Mouse (Mus musculus) megakaryocyte, embryonic 14.5 days (primary cell): ENCODE data around the gene Mrpl3. TPM values are rescaled to one million over a fixed set of nuclear protein-coding genes. Genes with fewer than 3 reads are reported as not detected.
A peak's percentile ranks its signal among the peaks of the same experiment; 100 is the strongest.
"Not testable (repeated sequence)": the region's sequence is repeated elsewhere in the genome, so short reads cannot be mapped to it uniquely, and the experiment has no call there.

Source experiments
- H3K27me3 ChIP-seq: replicated peaks from 2 replicates; pipeline ENCODE3; 2012; ENCODE audit warnings: inconsistent platforms
- H3K36me3 ChIP-seq: replicated peaks from 2 replicates; pipeline ENCODE3; 2012; ENCODE audit warnings: low read length, inconsistent platforms, mixed read lengths
- H3K4me1 ChIP-seq: 2 replicates; pipeline ENCODE4 v1.6.1; 2012; ENCODE audit warnings: inconsistent platforms
- H3K4me3 ChIP-seq: replicated peaks from 2 replicates; pipeline ENCODE3; 2012; ENCODE audit warnings: moderate library complexity, mild to moderate bottlenecking, inconsistent platforms
- H3K9me3 ChIP-seq: 2 replicates; pipeline ENCODE4 v1.6.1; 2012; ENCODE audit warnings: inconsistent platforms
- FLI1 ChIP-seq: IDR thresholded peaks from 2 replicates; pipeline ENCODE4 v1.6.1; 2012; ENCODE audit warnings: low read length, inconsistent platforms, mixed read lengths
- GATA1 ChIP-seq: IDR thresholded peaks from 3 replicates; pipeline ENCODE4 v1.6.1; 2012; ENCODE audit warnings: mixed read lengths, low read length, inconsistent platforms, borderline replicate concordance
- polyA plus RNA-seq: library from polyadenylated mRNA; stranded (reverse); fragments of >175 nt; gene quantifications from 2 replicates; pipeline ENCODE4 v1.2.3, GENCODE M21; 2012; ENCODE audit warnings: low replicate concordance; ENCODE audit not compliant: insufficient read depth

Gene Mrpl3
- polyA plus RNA-seq, 1 experiment = 16.2 TPM

- H3K36me3 ChIP-seq = peaks cover 41% of the 10 kb centered on the region
- TF ChIP-seq GATA1 (no peak), FLI1 (no peak)
- peaks cover 17% of the 10 kb centered on the region for H3K4me1 ChIP-seq
- H3K9me3 ChIP-seq = no peaks in the 10 kb centered on the region
- peaks cover 3% of the 10 kb centered on the region for H3K27me3 ChIP-seq
- H3K4me3 ChIP-seq = peak overlapping the region; percentile 94
These were observed 773 bp downstream of the Mrpl3 start for GRCm38 (mm10) chr9:105053812-105054211.

DNA sequence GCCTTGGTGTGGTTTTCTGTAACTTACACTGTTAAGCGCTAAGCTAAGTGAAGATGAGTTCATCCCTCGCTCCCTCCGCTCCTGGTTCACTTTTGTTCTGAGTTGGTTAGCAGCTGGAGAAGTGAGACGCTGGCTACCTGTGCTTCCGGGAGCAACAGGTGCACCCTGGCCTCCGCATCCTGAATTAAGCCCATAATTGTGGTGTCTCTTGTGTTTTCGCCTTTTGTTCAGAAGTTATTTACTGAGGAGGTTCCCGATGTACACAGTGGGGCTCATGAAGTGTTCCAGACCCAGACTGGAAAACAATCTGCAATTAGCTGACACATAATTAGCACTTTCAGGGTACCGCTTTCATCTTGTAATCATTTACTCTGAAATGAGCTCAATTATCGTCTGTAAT lies 16.1 kb downstream of the Mrpl3 start:
- Histone ChIP-seq H3K4me1 (peaks cover 29% of the 10 kb centered on the region), H3K9me3 (no peaks in the 10 kb centered on the region), H3K4me3 (no peak overlapping the region), H3K36me3 (peaks cover 98% of the 10 kb centered on the region), H3K27me3 (no peaks in the 10 kb centered on the region)
- no peak for TF ChIP-seq FLI1
- TF ChIP-seq GATA1 = no peak

GRCm38 (mm10) chr9:105072991-105073748 lies 20.1 kb downstream of the Mrpl3 start:
- H3K36me3 ChIP-seq = peaks cover 97% of the 10 kb centered on the region

DNA sequence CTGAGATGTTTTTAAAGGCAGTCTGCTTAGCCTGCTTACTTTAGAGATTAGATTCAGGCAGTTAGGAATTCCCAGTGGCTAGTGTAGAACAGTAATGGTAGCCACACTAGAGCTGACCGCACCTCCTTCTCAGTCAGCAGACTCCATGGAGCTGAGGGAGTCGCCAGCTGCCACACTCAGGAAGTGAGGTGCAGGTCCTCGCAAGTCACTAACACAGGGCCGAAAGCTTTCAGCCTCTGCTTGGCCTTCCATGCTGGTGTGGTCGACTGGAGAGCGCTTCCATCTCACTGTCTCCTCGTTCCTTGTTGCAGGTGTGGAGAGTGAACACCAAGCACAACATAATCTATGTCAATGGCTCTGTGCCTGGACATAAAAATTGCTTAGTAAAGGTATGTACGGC lies 21.8 kb downstream of the Mrpl3 start:
- H3K36me3 ChIP-seq = peaks cover 98% of the 10 kb centered on the region
- no peaks in the 10 kb centered on the region for H3K9me3 ChIP-seq
- TF ChIP-seq FLI1 (no peak), GATA1 (no peak)
- no peak overlapping the region for H3K4me3 ChIP-seq
- no peaks in the 10 kb centered on the region for H3K27me3 ChIP-seq
- peaks cover 25% of the 10 kb centered on the region for H3K4me1 ChIP-seq

More at GRCm38 (mm10) chr9:105072991-105073748, 20.1 kb downstream of the Mrpl3 start:
- TF ChIP-seq FLI1 = no peak
- no peak for TF ChIP-seq GATA1
- Histone ChIP-seq H3K9me3 (no peaks in the 10 kb centered on the region), H3K27me3 (no peaks in the 10 kb centered on the region), H3K4me1 (peaks cover 29% of the 10 kb centered on the region), H3K4me3 (peak overlapping the region; percentile 51)

GRCm38 (mm10) chr9:105076756-105077424 lies 23.9 kb downstream of the Mrpl3 start:
- H3K27me3 ChIP-seq = no peaks in the 10 kb centered on the region
- H3K4me1 ChIP-seq = peaks cover 22% of the 10 kb centered on the region
- H3K36me3 ChIP-seq = peaks cover 83% of the 10 kb centered on the region
- H3K9me3 ChIP-seq = no peaks in the 10 kb centered on the region
- no peak for TF ChIP-seq GATA1
- TF ChIP-seq FLI1 = no peak
- H3K4me3 ChIP-seq = no peak overlapping the region

GRCm38 (mm10) chr9:105078460-105078859 lies 25.4 kb downstream of the Mrpl3 start:
- Histone ChIP-seq H3K27me3 (no peaks in the 10 kb centered on the region), H3K36me3 (peaks cover 68% of the 10 kb centered on the region), H3K4me3 (no peak overlapping the region), H3K9me3 (no peaks in the 10 kb centered on the region), H3K4me1 (peaks cover 6% of the 10 kb centered on the region)
- TF ChIP-seq GATA1 (no peak), FLI1 (no peak)

DNA sequence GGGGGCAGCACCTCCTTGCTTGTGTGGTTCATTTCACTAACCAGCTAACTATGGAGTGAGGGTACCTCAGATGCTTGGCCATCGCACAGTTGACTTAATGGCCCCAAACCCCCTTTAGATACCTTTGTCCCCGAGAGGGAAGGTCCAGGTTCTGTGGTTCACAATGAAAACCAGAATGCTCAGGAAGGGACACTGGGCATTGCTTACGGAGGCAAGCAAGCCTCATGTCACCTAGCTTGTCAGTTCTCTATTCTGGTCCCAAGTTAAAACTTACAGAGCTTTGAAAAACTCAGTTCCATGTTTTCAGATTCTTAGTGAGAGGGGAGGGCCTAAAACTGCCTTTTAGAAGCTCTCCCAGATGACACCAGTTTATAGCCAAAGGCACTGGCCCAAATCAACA lies 27.2 kb downstream of the Mrpl3 start:
- Histone ChIP-seq H3K27me3 (no peaks in the 10 kb centered on the region), H3K36me3 (peaks cover 50% of the 10 kb centered on the region), H3K4me1 (peaks cover 3% of the 10 kb centered on the region; the same call in 1 of the 2 replicates), H3K4me3 (no peak overlapping the region), H3K9me3 (no peaks in the 10 kb centered on the region)
- TF ChIP-seq FLI1 (no peak), GATA1 (no peak)

DNA sequence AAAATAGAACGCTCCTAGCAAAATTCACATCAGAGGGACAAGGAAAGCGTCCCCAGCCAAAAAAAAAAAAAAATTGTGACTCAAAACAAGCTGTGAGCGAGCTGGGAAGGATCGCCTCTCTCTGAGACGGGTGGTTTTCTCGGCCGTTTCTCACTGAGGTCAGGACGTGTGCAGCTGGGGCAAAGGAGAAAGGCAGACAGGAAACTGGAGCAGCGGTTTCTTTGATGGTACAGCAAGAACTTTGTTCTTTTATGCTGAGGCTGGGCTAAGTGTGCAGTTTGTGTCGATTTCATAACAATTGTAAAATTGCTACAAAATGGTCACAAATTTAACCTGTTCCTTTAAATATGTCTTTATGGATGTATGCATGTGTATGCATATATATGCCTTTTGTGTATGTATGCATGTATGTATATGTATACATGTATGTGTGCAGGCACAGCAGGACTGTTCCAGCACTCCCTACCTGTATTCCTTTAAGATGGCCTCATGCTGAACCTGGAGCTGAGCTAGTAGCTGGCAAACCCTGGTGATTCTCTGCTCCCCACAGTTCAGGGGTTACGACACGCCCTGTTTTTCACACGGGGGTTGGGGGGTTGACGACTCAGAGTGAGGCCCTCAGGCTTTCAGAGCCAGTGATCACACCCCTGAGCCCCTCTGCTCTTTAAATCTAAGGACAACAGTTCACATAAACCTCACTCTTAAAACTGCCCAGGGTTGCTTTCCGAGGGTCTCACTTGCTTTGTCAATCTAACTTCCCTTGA lies 48.0 kb downstream of the Mrpl3 start:
- Histone ChIP-seq H3K27me3 (peaks cover 3% of the 10 kb centered on the region), H3K36me3 (no peaks in the 10 kb centered on the region), H3K4me1 (no peaks in the 10 kb centered on the region), H3K9me3 (no peaks in the 10 kb centered on the region), H3K4me3 (no peak overlapping the region)
- TF ChIP-seq FLI1 = no peak
- TF ChIP-seq GATA1 = no peak

GRCm38 (mm10) chr9:105101911-105102310 lies 48.9 kb downstream of the Mrpl3 start:
- Histone ChIP-seq H3K36me3 (no peaks in the 10 kb centered on the region), H3K4me1 (no peaks in the 10 kb centered on the region), H3K27me3 (peaks cover 3% of the 10 kb centered on the region), H3K9me3 (no peaks in the 10 kb centered on the region), H3K4me3 (no peak overlapping the region)
- TF ChIP-seq FLI1 (no peak), GATA1 (no peak)

DNA sequence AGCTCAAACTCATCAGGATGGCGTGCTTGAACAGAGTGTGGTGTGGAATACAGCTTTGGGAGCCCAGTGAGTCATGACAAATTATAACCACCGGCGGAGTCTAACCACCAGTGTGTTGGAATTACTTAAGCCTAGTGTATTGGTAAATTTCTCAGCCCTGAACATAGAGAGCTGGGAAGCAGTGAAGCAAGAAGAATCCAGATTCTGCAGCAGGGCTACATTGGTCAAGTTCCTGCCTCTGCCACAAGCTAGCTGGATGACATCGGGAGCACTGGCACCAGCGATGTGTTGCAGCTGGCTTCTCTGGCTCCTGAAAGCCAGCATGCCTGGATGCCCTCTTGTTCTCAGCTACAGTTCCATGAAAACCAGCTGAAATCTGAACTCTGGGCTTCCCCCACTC lies 50.9 kb downstream of the Mrpl3 start:
- Histone ChIP-seq H3K36me3 (no peaks in the 10 kb centered on the region), H3K27me3 (peaks cover 3% of the 10 kb centered on the region), H3K4me1 (no peaks in the 10 kb centered on the region)

GRCm38 (mm10) chr9:105125206-105125605 lies 72.2 kb downstream of the Mrpl3 start:
- H3K36me3 ChIP-seq = peaks cover 36% of the 10 kb centered on the region
- H3K9me3 ChIP-seq, H3K4me3 ChIP-seq, H3K27me3 ChIP-seq: not testable (repeated sequence)
- H3K4me1 ChIP-seq = peaks cover 65% of the 10 kb centered on the region

More for the DNA sequence above, 50.9 kb downstream of the Mrpl3 start:
- TF ChIP-seq FLI1 = no peak
- no peak for TF ChIP-seq GATA1
- Histone ChIP-seq H3K9me3 (no peaks in the 10 kb centered on the region), H3K4me3 (no peak overlapping the region)
